Mouse (Mus musculus) embryonic facial prominence, embryonic 10.5 days (tissue): ENCODE data around the gene Gpr162. TPM values are rescaled to one million over a fixed set of nuclear protein-coding genes. Genes with fewer than 3 reads are reported as not detected.

ENCODE experiments used
- DNase-seq: peaks from one replicate; pipeline ENCODE4 v3.0.0-alpha.2; 2017; ENCODE audit warnings: low spot score
- H3K27ac ChIP-seq: fragments of 300-500 bp; sonication (generic); replicated peaks from 2 replicates; pipeline ENCODE4 v1.5.1; 2016; ENCODE audit warnings: mild to moderate bottlenecking
- H3K27me3 ChIP-seq: fragments of 300-500 bp; sonication (generic); replicated peaks from 2 replicates; pipeline ENCODE4 v1.6.1; 2016; ENCODE audit warnings: low read depth, mild to moderate bottlenecking; ENCODE audit not compliant: poor library complexity, severe bottlenecking
- H3K36me3 ChIP-seq: fragments of 300-500 bp; sonication (generic); replicated peaks from 2 replicates; pipeline ENCODE4 v1.6.1; 2016; ENCODE audit warnings: mild to moderate bottlenecking, moderate library complexity
- H3K4me1 ChIP-seq: fragments of 300-500 bp; sonication (generic); 2 replicates; pipeline ENCODE4 v1.6.1; 2016
- H3K4me3 ChIP-seq: fragments of 300-500 bp; sonication (generic); 2 replicates; pipeline ENCODE4 v1.5.1; 2016; ENCODE audit warnings: mild to moderate bottlenecking, moderate library complexity
- H3K9me3 ChIP-seq: fragments of 300-500 bp; sonication (generic); 2 replicates; pipeline ENCODE4 v1.6.1; 2016; ENCODE audit warnings: mild to moderate bottlenecking
- WGBS: fragments of 180-500 bp; shearing (Covaris S2); methylation state at CpG from one replicate; pipeline ENCODE4 v1.1.7; 2016; 5-methylcytosine and 5-hydroxymethylcytosine counted together
- polyA plus RNA-seq: library from polyadenylated mRNA; unstranded; fragments of >200 nt; fragmentation: Nextera tagmentation; extraction: Ambion mirVana; gene quantifications from 2 replicates; pipeline ENCODE4 v1.2.1, GENCODE M21; 2016

Gpr162 gene
- 1.3 and 1.4 TPM in 2 replicates for polyA plus RNA-seq

DNA sequence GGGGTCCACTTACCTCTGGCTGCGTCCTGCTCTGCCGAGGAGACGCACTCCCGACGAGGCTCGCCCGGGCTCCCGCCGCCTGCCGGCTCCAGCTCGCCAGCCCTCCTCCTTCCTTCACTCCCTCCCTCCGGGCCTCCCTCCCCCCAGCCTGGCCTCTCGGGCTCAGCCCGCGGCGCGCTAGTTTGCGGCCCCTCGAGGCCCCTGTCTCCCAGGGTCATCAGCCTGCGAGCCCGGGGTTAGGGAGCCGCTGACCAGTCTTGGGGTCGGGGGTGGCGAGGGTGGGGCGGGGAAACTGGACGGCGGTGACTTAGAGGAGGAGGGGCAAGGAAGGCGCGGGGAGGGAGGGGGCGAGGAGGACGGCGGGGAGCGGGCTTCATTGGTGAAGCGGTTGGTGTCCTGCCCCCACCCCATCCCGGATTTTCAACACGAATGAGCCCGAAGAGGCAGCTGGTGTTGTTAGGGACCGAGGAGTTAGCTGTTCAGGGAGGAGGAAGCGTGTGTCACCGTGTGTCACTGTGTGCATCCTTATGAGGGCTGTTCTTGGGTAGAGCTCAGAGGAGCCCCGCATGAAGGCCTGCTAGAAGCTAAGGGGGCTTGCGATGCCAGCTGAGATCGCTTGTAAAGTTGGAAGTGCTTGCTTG, at the start of gene Gpr162:
Gpr162 (minus strand) TSS at position 326 of the 641 bp plus-strand sequence.
- H3K27me3 ChIP-seq = peaks cover 91% of the 10 kb centered on the region
- no peaks in the 10 kb centered on the region for H3K36me3 ChIP-seq
- H3K27ac ChIP-seq = peak within 1 kb of the TSS; percentile 88
- peak; percentile 84 for DNase-seq
- H3K4me1 ChIP-seq = peaks cover 73% of the 10 kb centered on the region
- H3K4me3 ChIP-seq = peak within 1 kb of the TSS; percentile 73
- 2% methylated on average over 43 of the region's 43 CpGs for WGBS
- H3K9me3 ChIP-seq = no peaks in the 10 kb centered on the region

- Histone ChIP-seq H3K4me3 (no peak overlapping the region), H3K27me3 (peaks cover 43% of the 10 kb centered on the region), H3K27ac (peak overlapping the region; percentile 41; the same call in 1 of the 2 replicates), H3K9me3 (no peaks in the 10 kb centered on the region), H3K4me1 (peaks cover 65% of the 10 kb centered on the region), H3K36me3 (peaks cover 36% of the 10 kb centered on the region)
- no peak for DNase-seq
- 73% methylated on average over 6 of the region's 6 CpGs for WGBS
These were observed 49.4 kb upstream of the Gpr162 start for GRCm38 (mm10) chr6:124913214-124913613.

- H3K4me3 ChIP-seq = peak within 1 kb of the TSS; percentile 14; the same call in 1 of the 2 replicates
- peak; percentile 25 for DNase-seq
- peaks cover 60% of the 10 kb centered on the region for H3K4me1 ChIP-seq
- H3K9me3 ChIP-seq = no peaks in the 10 kb centered on the region
- peak within 1 kb of the TSS; percentile 12 for H3K27ac ChIP-seq
- peaks cover 36% of the 10 kb centered on the region for H3K36me3 ChIP-seq
- 17% methylated on average over 13 of the region's 13 CpGs for WGBS
- peaks cover 51% of the 10 kb centered on the region for H3K27me3 ChIP-seq
These were observed 47.9 kb upstream of the Gpr162 start, which contains the start of gene Lag3 for GRCm38 (mm10) chr6:124911533-124912218. Lag3 (minus strand) TSS chr6:124911705.

DNA sequence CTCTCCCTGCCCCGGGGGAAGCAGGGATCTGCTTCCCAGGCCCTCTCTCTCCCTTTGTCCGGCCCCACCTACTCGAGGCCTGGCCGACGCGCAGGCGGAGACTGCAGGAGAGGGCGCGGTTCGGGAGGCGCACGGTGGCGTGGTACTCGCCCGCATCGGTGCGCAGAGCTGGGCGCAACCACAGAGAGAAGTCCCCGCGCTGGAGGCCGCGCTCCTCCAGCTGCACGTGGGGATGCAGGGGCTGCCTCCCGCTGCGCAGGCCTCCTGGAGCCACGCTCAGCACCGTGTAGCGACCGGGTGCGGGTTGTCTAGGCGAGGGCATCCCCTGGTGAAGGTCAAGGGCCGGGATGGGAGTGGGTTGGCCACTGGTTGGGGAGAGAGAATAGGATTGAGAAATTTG, 46.2 kb upstream of the Gpr162 start:
- H3K4me1 ChIP-seq = peaks cover 50% of the 10 kb centered on the region
- H3K9me3 ChIP-seq = no peaks in the 10 kb centered on the region
- peaks cover 27% of the 10 kb centered on the region for H3K36me3 ChIP-seq
- peak overlapping the region; percentile 51 for H3K4me3 ChIP-seq
- peaks cover 51% of the 10 kb centered on the region for H3K27me3 ChIP-seq
- WGBS = 3% methylated on average over 32 of the region's 32 CpGs
- peak; percentile 59 for DNase-seq
- H3K27ac ChIP-seq = peak overlapping the region; percentile 83

- H3K4me3 ChIP-seq = no peak overlapping the region
- H3K4me1 ChIP-seq = peaks cover 50% of the 10 kb centered on the region
- peaks cover 51% of the 10 kb centered on the region for H3K27me3 ChIP-seq
- H3K27ac ChIP-seq = no peak overlapping the region
- no peaks in the 10 kb centered on the region for H3K9me3 ChIP-seq
- WGBS = 86% methylated on average over 1 of the region's 1 CpGs
- DNase-seq = no peak
- peaks cover 5% of the 10 kb centered on the region for H3K36me3 ChIP-seq
These were observed 44.0 kb upstream of the Gpr162 start for GRCm38 (mm10) chr6:124907767-124908166.

DNA sequence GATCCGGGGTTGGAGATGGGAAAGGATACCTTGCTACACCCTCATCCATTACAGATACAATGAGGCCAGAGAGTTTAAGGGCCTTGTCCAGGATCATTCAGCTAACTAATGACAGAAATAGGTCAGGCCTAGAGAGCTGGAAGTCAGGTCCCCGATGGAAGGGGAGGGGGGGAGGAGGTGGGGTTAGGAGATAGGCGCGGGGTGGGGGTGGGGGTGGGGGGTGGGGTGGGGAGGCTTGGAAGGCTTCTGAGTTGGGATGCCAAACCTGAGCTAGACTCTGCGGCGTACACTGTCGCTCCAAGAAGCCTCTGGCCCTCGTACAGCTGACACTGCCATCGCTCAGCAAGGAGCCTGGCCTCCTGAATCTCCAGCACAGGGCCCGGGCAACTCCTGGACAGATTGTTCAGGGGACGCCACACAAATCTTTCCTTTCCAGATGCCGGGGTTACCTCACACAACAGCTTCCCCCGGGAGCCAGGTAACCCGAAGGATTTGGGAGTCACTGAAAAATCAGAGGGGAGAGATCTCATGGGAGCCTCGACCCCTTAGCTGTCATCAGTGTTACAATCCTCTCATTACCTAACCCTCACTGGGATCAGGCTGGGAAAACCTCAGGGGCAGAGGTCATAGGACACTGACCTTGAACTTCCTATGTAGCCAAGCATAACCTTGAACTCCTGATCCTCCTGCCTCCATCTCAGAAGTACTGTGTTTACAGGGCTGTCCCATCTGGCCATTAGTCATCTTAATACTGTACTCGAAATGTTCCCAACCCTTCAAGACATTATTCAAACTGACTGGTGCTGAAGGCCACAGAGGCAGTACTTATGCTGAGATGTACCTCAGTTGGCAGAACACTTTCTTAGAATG, 41.4 kb upstream of the Gpr162 start:
- H3K4me3 ChIP-seq = peak overlapping the region; percentile 65
- WGBS = 25% methylated on average over 16 of the region's 16 CpGs
- H3K27ac ChIP-seq = peak overlapping the region; percentile 98
- H3K4me1 ChIP-seq = peaks cover 32% of the 10 kb centered on the region
- H3K36me3 ChIP-seq = no peaks in the 10 kb centered on the region
- peaks cover 28% of the 10 kb centered on the region for H3K27me3 ChIP-seq
- no peaks in the 10 kb centered on the region for H3K9me3 ChIP-seq
- no peak for DNase-seq

GRCm38 (mm10) chr6:124904161-124904981, 40.6 kb upstream of the Gpr162 start:
- Histone ChIP-seq H3K4me3 (peak overlapping the region; percentile 65), H3K36me3 (no peaks in the 10 kb centered on the region), H3K4me1 (peaks cover 24% of the 10 kb centered on the region), H3K27ac (peak overlapping the region; percentile 98), H3K27me3 (peaks cover 19% of the 10 kb centered on the region), H3K9me3 (no peaks in the 10 kb centered on the region)
- WGBS = 6% methylated on average over 24 of the region's 24 CpGs
- peak; percentile 85 for DNase-seq

GRCm38 (mm10) chr6:124903580-124904151, 39.9 kb upstream of the Gpr162 start:
- H3K36me3 ChIP-seq = no peaks in the 10 kb centered on the region
- no peaks in the 10 kb centered on the region for H3K9me3 ChIP-seq
- DNase-seq = peak; percentile 95
- H3K4me3 ChIP-seq = peak overlapping the region; percentile 65
- peaks cover 12% of the 10 kb centered on the region for H3K27me3 ChIP-seq
- peaks cover 24% of the 10 kb centered on the region for H3K4me1 ChIP-seq
- under 1% methylated on average over 23 of the region's 23 CpGs for WGBS
- peak overlapping the region; percentile 98 for H3K27ac ChIP-seq

DNA sequence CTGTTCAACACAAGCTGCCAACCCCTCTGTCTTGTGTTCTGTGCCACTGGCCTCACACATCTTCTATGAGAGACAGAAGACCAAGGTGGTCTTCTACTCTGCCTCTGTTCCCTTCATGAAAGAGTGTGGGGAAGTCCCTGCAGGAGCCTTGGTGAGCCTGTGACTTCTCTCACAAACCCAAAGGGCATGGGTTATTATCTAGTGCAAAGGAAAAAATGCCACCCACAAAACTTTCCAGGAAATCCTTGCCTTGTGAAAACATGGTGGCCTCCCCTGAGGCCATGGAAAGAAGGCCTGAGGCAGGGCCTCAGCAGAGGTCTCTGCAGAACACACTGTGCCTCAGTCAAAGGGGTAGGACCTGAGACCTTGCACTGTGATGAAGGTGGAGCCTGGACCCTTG, 38.1 kb upstream of the Gpr162 start:
- no peak overlapping the region for H3K4me3 ChIP-seq
- no peak overlapping the region; the same call in 1 of the 2 replicates for H3K27ac ChIP-seq
- H3K9me3 ChIP-seq = no peaks in the 10 kb centered on the region
- H3K27me3 ChIP-seq = no peaks in the 10 kb centered on the region
- H3K4me1 ChIP-seq = peaks cover 24% of the 10 kb centered on the region
- DNase-seq = no peak
- no peaks in the 10 kb centered on the region for H3K36me3 ChIP-seq

DNA sequence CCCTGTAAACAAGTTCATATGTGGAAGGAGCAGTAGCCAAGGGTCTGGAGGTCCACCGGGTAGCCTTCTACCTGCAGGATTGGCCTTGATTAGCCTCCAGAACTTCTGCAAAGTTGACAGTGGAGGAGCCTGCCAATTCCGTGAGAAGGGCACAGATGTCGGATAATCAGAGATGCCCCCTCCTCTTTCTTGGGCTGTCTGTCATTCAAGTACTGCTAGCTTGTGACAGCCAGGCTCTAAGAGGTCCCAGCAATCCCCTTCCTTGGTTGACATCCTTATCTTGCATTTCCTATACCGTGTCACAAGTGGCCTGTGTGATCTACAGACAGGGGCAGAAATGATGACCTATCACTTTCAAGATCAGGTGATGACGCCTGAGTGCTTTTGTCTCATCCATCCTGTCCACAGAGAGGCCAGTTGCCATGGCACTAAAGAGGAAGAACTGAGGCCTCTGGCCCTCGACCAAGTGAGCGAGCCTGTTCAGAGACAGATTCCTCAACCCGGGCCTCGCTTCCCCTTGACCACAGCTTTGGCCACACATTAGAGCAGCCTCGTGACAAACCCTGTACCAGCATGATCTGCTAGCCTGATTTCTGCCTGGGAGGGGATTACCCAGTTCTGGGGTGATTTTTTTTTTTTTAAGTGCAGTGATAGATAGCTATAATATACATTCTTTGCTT, 37.2 kb upstream of the Gpr162 start:
- Histone ChIP-seq H3K27ac (no peak overlapping the region), H3K4me1 (peaks cover 24% of the 10 kb centered on the region), H3K9me3 (no peaks in the 10 kb centered on the region), H3K4me3 (no peak overlapping the region), H3K36me3 (no peaks in the 10 kb centered on the region), H3K27me3 (no peaks in the 10 kb centered on the region)
- DNase-seq = no peak
- 67% methylated on average over 10 of the region's 10 CpGs for WGBS
